Mouse (Mus musculus) CH12.LX (cell line): ENCODE measurements around the gene Ankzf1. TPM values are rescaled to one million over a fixed set of nuclear protein-coding genes. Genes with fewer than 3 reads are reported as not detected.

Experiments used
- DNase-seq: peaks from one replicate; pipeline ENCODE4 v3.0.0-alpha.2; 2013; ENCODE audit errors: extremely low read depth
- H3K27ac ChIP-seq: 2 replicates; pipeline ENCODE4 v1.5.1; 2012; ENCODE audit warnings: low read depth, mild to moderate bottlenecking, control low read depth, moderate library complexity; ENCODE audit not compliant: insufficient read depth
- H3K27me3 ChIP-seq: replicated peaks from 2 replicates; pipeline ENCODE3; 2012; ENCODE audit warnings: inconsistent platforms
- H3K36me3 ChIP-seq, 2 experiments: replicated peaks in 1 of 2; 2 replicates each; pipeline versions ENCODE3 to v1.6.1; 2012; ENCODE audit warnings: inconsistent platforms in 1 of 2, low read length in 1 of 2, mild to moderate bottlenecking in 1 of 2, mixed read lengths in 1 of 2, moderate library complexity in 1 of 2; ENCODE audit not compliant: control insufficient read depth in 1 of 2, insufficient read depth in 1 of 2
- H3K4me1 ChIP-seq, 2 experiments: 2 replicates each; pipeline ENCODE4 v1.6.1; 2012; ENCODE audit warnings: inconsistent platforms in 1 of 2, moderate library complexity in 1 of 2; ENCODE audit not compliant: insufficient read depth in 2 of 2, control insufficient read depth in 1 of 2
- H3K4me2 ChIP-seq: 2 replicates; pipeline ENCODE4 v1.6.1; 2012; ENCODE audit warnings: low read depth, mild to moderate bottlenecking, control low read depth; ENCODE audit not compliant: poor library complexity, insufficient read depth, severe bottlenecking
- H3K4me3 ChIP-seq, 3 experiments: fragments of 150-350 bp in 1 of 3; sonication (generic) in 1 of 3; replicated peaks in 1 of 3; 2 replicates each; pipeline versions ENCODE3 to v1.5.1; 2011 to 2012; ENCODE audit warnings: low read depth in 2 of 3, low read length in 2 of 3, mild to moderate bottlenecking in 2 of 3, moderate library complexity in 2 of 3, control low read depth in 1 of 3, improper control_type of control experiment in 1 of 3, inconsistent platforms in 1 of 3, mixed read lengths in 1 of 3; ENCODE audit not compliant: poor library complexity in 1 of 3
- H3K79me2 ChIP-seq: replicated peaks from 2 replicates; pipeline ENCODE4 v1.6.1; 2012; ENCODE audit warnings: mild to moderate bottlenecking, moderate library complexity; ENCODE audit not compliant: control insufficient read depth, poor library complexity, insufficient read depth, severe bottlenecking; ENCODE audit errors: extremely low read depth
- H3K9ac ChIP-seq: 2 replicates; pipeline ENCODE4 v1.6.1; 2012; ENCODE audit warnings: low read depth, mild to moderate bottlenecking, control low read depth, moderate library complexity; ENCODE audit not compliant: insufficient read depth
- H3K9me3 ChIP-seq: replicated peaks from 2 replicates; pipeline ENCODE3; 2012; ENCODE audit warnings: low read length, inconsistent platforms, mixed read lengths
- BHLHE40 ChIP-seq: IDR thresholded peaks from 2 replicates; pipeline ENCODE4 v1.6.1; 2011; ENCODE audit warnings: mild to moderate bottlenecking, low read depth, low read length, improper control_type of control experiment
- CHD2 ChIP-seq: IDR thresholded peaks from 2 replicates; pipeline ENCODE4 v1.6.1; 2011; ENCODE audit warnings: low read length, improper control_type of control experiment
- CTCF ChIP-seq, 2 experiments: IDR thresholded peaks in 1 of 2; conservative IDR thresholded peaks in 1 of 2; 2 replicates each; pipeline ENCODE4 v1.5.1; 2011 to 2012; ENCODE audit warnings: low read depth in 2 of 2, low read length in 2 of 2, improper control_type of control experiment in 1 of 2, inconsistent platforms in 1 of 2, mild to moderate bottlenecking in 1 of 2, moderate library complexity in 1 of 2
- EP300 ChIP-seq: IDR thresholded peaks from 2 replicates; pipeline ENCODE4 v1.6.1; 2011; ENCODE audit warnings: low read length, improper control_type of control experiment
- GABPA ChIP-seq: IDR thresholded peaks from 2 replicates; pipeline ENCODE4 v1.6.1; 2012; ENCODE audit warnings: low read depth, low read length, improper control_type of control experiment, inconsistent platforms; ENCODE audit not compliant: insufficient replicate concordance
- HCFC1 ChIP-seq: IDR thresholded peaks from 2 replicates; pipeline ENCODE4 v1.6.1; 2012; ENCODE audit warnings: low read depth, mild to moderate bottlenecking, inconsistent platforms, low read length, improper control_type of control experiment
- IRF4 ChIP-seq: IDR thresholded peaks from 2 replicates; pipeline ENCODE4 v1.6.1; 2014; ENCODE audit warnings: low read depth, mild to moderate bottlenecking, inconsistent platforms, low read length, improper control_type of control experiment
- MAZ ChIP-seq: IDR thresholded peaks from 2 replicates; pipeline ENCODE4 v1.6.1; 2012; ENCODE audit warnings: low read depth, mild to moderate bottlenecking, inconsistent platforms, low read length, improper control_type of control experiment, moderate library complexity
- MEF2A ChIP-seq: IDR thresholded peaks from 2 replicates; pipeline ENCODE4 v1.6.1; 2014; ENCODE audit warnings: low read depth, mild to moderate bottlenecking, inconsistent platforms, low read length, improper control_type of control experiment, borderline replicate concordance
- MXI1 ChIP-seq: IDR thresholded peaks from 2 replicates; pipeline ENCODE4 v1.6.1; 2011; ENCODE audit warnings: mild to moderate bottlenecking, low read depth, low read length, improper control_type of control experiment
- MYC ChIP-seq: IDR thresholded peaks from 2 replicates; pipeline ENCODE4 v1.6.1; 2011; ENCODE audit warnings: low read depth, mild to moderate bottlenecking, improper control_type of control experiment, low read length
- NRF1 ChIP-seq: IDR thresholded peaks from 2 replicates; pipeline ENCODE4 v1.6.1; 2014; ENCODE audit warnings: low read depth, mild to moderate bottlenecking, inconsistent platforms, low read length, improper control_type of control experiment, moderate library complexity
- POLR2A ChIP-seq: IDR thresholded peaks from 2 replicates; pipeline ENCODE4 v1.6.1; 2011; ENCODE audit warnings: low read depth, mild to moderate bottlenecking, improper control_type of control experiment, low read length
- RCOR1 ChIP-seq: conservative IDR thresholded peaks from 2 replicates; pipeline ENCODE4 v1.6.1; 2012; ENCODE audit warnings: low read depth, mild to moderate bottlenecking, inconsistent platforms, low read length, improper control_type of control experiment
- SIN3A ChIP-seq: IDR thresholded peaks from 2 replicates; pipeline ENCODE4 v1.6.1; 2012; ENCODE audit warnings: low read length, improper control_type of control experiment, inconsistent platforms
- USF2 ChIP-seq: conservative IDR thresholded peaks from 2 replicates; pipeline ENCODE4 v1.6.1; 2011; ENCODE audit warnings: low read depth, low read length, improper control_type of control experiment
- ZKSCAN1 ChIP-seq: IDR thresholded peaks from 2 replicates; pipeline ENCODE4 v1.6.1; 2012; ENCODE audit warnings: low read depth, inconsistent platforms, low read length, improper control_type of control experiment, borderline replicate concordance
- dilution Hi-C: fragments of 300-500 bp; cut with MboI; formaldehyde crosslinking; loops from 2 replicates; pipeline ENCODE4 v1.14.3; 2020; ENCODE audit warnings: low sequenced_read_pairs; ENCODE audit not compliant: extremely low pct_unique_long_range_greater_than_20kb, extremely low pct_ligation_motif_present
- in situ Hi-C: fragments of 300-500 bp; cut with MboI; formaldehyde crosslinking; loops from 3 replicates; pipeline ENCODE4 v1.14.3; 2019; ENCODE audit warnings: low sequenced_read_pairs, low pct_ligation_motif_present, low pct_unique_long_range_greater_than_20kb, mixed read lengths
- polyA plus RNA-seq: library from polyadenylated mRNA; unstranded; fragments of >175 nt; gene quantifications from 2 replicates; pipeline ENCODE4 v1.2.1, GENCODE M21; 2012; ENCODE audit warnings: low read depth; ENCODE audit not compliant: insufficient read length
- total RNA-seq, 2 experiments: library from RNA; depleted of rRNA; stranded (reverse); fragments of 300-350 nt in 1 of 2; fragments of >200 nt in 1 of 2; gene quantifications; 2 replicates each; pipeline ENCODE4 v1.2.3; 2012 to 2014

Gene Ankzf1
- total and polyA plus RNA-seq, 3 experiments = 13.3 to 20.4 (median 19.6) TPM

GRCm38 (mm10) chr1:75222926-75223325 is 31.0 kb downstream of the Ankzf1 start:
- in situ Hi-C loops = no loop called here
- H3K36me3 ChIP-seq = no peaks in the 10 kb centered on the region
- H3K4me1 ChIP-seq = peaks cover 15 to 35% of the 10 kb centered on the region in 2 experiments
- no peak overlapping the region for H3K27ac ChIP-seq
- no peak for DNase-seq
- H3K79me2 ChIP-seq = peaks cover 10% of the 10 kb centered on the region
- peaks cover 2% of the 10 kb centered on the region for H3K9me3 ChIP-seq
- H3K27me3 ChIP-seq = peaks cover 4% of the 10 kb centered on the region
- no peak overlapping the region for H3K4me3 ChIP-seq
- H3K4me2 ChIP-seq = peak overlapping the region; percentile 55
- dilution Hi-C loops = no loop called here
- TF ChIP-seq CHD2 (peak; percentile 73), MYC (no peak), IRF4 (0 out of 2 replicates have a peak, but pooled peaks have one; percentile 7)
- H3K9ac ChIP-seq = peak overlapping the region; percentile 75; the same call in 1 of the 2 replicates

GRCm38 (mm10) chr1:75223532-75223931 is 31.6 kb downstream of the Ankzf1 start:
- H3K4me3 ChIP-seq = no peak overlapping the region
- no peaks in the 10 kb centered on the region for H3K36me3 ChIP-seq
- peaks cover 15 to 34% of the 10 kb centered on the region in 2 experiments for H3K4me1 ChIP-seq

GRCm38 (mm10) chr1:75225473-75225872 is 33.5 kb downstream of the Ankzf1 start:
- in situ Hi-C loops (no loop called here), dilution Hi-C loops (no loop called here)
- no peak for DNase-seq
- Histone ChIP-seq H3K79me2 (no peaks in the 10 kb centered on the region), H3K36me3 (no peaks in the 10 kb centered on the region), H3K4me3 (no peak overlapping the region), H3K9ac (no peak overlapping the region), H3K27me3 (peaks cover 6% of the 10 kb centered on the region), H3K4me2 (no peak overlapping the region), H3K4me1 (peaks cover 15 to 30% of the 10 kb centered on the region in 2 experiments), H3K27ac (no peak overlapping the region), H3K9me3 (no peaks in the 10 kb centered on the region)
- TF ChIP-seq ZKSCAN1 (no peak), USF2 (no peak), GABPA (no peak)

More at GRCm38 (mm10) chr1:75223532-75223931, 31.6 kb downstream of the Ankzf1 start:
- peak overlapping the region; percentile 55 for H3K4me2 ChIP-seq
- peaks cover 4% of the 10 kb centered on the region for H3K27me3 ChIP-seq
- peaks cover 2% of the 10 kb centered on the region for H3K9me3 ChIP-seq
- dilution Hi-C loops (no loop called here), in situ Hi-C loops (no loop called here)
- H3K79me2 ChIP-seq = peaks cover 4% of the 10 kb centered on the region
- H3K9ac ChIP-seq = peak overlapping the region; percentile 75
- no peak overlapping the region for H3K27ac ChIP-seq
- peak; percentile 47 for DNase-seq
- TF ChIP-seq USF2 (no peak), EP300 (peak; percentile 69), MYC (no peak), MEF2A (0 out of 2 replicates have a peak, but pooled peaks have one; percentile 21), POLR2A (no peak; the same call in 1 of the 2 replicates), CTCF (conservative IDR thresholded peaks at IDR 0.05 in 1 of 2, IDR thresholded peaks at IDR 0.05 in 1 of 2; ENCODE audit: low read depth in 2 of 2, low read length in 2 of 2) (no peak), NRF1 (no peak), MXI1 (no peak; the same call in 1 of the 2 replicates), HCFC1 (no peak), BHLHE40 (no peak), IRF4 (peak; percentile 84), SIN3A (no peak), MAZ (no peak), RCOR1 (no peak)
